Mouse (Mus musculus): Measurements from ENCODE around the gene Dbr1.

Dbr1 gene

GRCm38 (mm10) chr9:99619688-99620087 lies 44.1 kb downstream of the Dbr1 start:
- no peak for DNase-seq (ENCODE audit: extremely low spot score, low spot score)

- DNase-seq (ENCODE audit: extremely low spot score, low spot score), result no peak
Measured at GRCm38 (mm10) chr9:99620196-99620595, 44.6 kb downstream of the Dbr1 start.

DNA sequence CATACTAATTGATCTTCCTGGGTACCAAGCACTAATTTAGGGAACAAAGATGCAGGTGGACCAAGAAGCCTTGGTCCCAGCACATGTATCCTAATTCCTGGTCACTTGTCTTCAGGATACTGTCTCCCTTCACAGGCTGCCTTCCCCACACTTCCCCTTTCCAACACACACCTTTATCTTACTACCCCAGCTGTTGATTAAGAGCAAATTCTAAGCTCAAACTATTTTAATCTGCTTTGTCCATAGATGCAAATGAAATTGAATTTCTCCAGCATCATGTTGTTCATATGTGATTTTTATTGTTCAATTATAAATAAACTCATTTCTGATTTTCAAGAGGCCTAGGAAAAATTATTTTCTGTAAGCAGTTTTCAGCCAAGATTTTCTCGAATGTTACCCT lies 46.4 kb downstream of the Dbr1 start:
- no peak for DNase-seq (ENCODE audit: extremely low spot score, low spot score)

- no peak for DNase-seq (ENCODE audit: extremely low spot score, low spot score)
Measured at GRCm38 (mm10) chr9:99622966-99623365, 47.4 kb downstream of the Dbr1 start.

GRCm38 (mm10) chr9:99624117-99624516 lies 48.5 kb downstream of the Dbr1 start:
- DNase-seq (ENCODE audit: extremely low spot score, low spot score), result no peak

DNA sequence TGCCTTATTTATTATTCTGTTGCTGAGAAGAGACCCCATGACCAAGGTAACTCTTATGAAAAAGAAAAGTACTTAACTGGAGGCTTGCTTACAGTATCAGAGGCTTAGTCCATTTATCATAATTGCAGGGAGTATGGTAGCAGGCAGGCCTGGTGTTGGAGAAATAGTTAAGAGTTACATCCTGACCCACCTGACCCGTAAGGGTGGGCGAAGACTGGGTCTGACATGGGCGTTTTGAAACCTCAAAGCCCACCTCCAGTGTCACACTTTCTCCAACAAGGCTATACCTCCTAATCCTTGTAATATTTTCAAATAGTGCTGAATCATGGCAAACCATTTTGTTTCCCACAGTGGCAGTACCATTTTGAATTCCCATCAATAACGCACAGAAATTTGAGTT lies 53.0 kb downstream of the Dbr1 start:
- no peak for DNase-seq (ENCODE audit: extremely low spot score, low spot score)

- DNase-seq (ENCODE audit: extremely low spot score, low spot score), result peak; percentile 85
Measured at GRCm38 (mm10) chr9:99629281-99630011, 53.8 kb downstream of the Dbr1 start, which contains the start of gene Dzip1l. TSS of gene Dzip1l (plus strand) at chr9:99629496.

DNA sequence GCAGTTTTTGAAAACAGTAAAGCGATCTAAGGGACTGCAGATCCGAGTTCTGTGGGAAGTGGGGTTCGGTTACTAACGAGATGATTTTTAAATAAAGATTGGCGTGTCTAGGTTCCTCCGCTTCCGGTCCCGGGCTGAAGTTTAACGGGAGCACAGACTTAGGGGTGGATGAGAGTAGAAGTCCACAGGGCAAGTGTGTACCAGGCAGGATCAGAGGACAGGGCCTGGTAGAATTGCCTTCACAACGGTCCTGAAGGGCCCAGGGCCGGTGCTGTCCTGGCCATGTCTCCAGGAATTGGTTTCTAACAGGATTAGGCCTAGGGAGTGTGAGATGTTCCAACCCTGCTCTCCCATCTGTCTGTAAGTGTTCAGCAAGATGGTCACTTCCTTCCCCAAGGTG lies 54.5 kb downstream of the Dbr1 start:
- no peak for DNase-seq (ENCODE audit: extremely low spot score, low spot score)

DNA sequence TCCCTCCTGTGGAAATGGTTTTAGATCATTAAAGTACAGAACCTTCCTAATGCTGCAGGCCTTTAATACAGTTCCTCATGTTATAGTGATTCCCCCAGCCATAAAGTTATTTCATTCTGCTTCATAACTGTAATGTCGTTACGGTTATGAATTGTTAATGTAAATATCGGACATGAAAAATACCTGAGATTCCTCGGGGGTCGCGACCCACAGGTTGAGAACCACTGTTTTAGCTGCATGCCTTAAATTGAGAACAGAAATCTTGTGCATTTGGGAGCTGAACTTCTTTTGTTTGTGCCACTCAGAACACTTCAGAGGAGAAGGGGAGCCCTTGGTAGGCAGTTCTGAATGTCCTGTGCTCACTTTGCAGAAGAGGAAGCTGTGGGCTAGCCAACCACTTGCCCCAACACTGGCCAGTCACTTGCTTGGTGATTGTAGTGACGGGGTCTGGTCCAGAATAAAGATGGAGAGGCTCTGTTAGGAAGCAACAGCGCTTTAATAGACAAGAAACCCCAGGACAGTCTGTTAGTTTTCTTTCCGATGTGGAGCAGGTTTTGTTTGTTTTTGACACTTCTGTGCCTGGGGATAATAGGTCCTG lies 55.0 kb downstream of the Dbr1 start:
- DNase-seq (ENCODE audit: extremely low spot score, low spot score), result peak; percentile 18

DNA sequence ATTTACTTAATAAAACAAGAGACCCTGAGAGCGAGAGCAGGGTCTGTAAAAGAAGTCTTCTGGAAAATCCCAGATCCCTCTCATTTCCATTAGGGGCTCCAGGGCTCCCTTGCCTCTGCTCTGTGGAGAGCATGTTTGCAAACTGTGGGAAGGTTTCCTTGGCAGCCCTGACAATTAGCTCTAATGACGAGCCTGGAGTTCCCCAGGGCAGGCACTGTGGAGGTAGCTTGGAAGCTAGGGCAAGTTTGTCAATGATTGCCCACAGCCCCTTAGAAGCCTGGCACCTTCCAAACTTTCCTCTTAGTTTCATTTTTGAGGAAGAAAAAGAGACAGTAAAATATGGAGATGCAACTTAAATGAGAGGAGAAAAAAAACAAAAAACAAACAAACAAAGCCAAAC lies 56.2 kb downstream of the Dbr1 start:
- DNase-seq (ENCODE audit: extremely low spot score, low spot score), result no peak

GRCm38 (mm10) chr9:99632264-99632663 lies 56.7 kb downstream of the Dbr1 start:
- DNase-seq (ENCODE audit: extremely low spot score, low spot score), result no peak
